Mouse (Mus musculus) erythroid progenitor cell, adult 5-6 weeks (primary cell): Measurements from ENCODE around the gene Cep162. TPM values are rescaled to one million over a fixed set of nuclear protein-coding genes. Genes with fewer than 3 reads are reported as not detected.

Experiments
- ATAC-seq: replicated peaks from 2 replicates; pipeline ENCODE4 v1.8.0; 2016; ENCODE audit warnings: moderate number of reproducible peaks, mild to moderate bottlenecking, moderate TSS enrichment, inconsistent platforms; ENCODE audit not compliant: poor library complexity, low FRiP score, severe bottlenecking
- total RNA-seq, 2 experiments: library from RNA; stranded (forward) in 1 of 2; stranded (reverse) in 1 of 2; fragments of 150-400 nt in 1 of 2; fragments of 186-747, 209-891 nt in 1 of 2; gene quantifications; 2 replicates each; pipeline versions ENCODE4 v1.2.3 to v1.2.4; 2015 to 2017; ENCODE audit warnings: low replicate concordance in 2 of 2

Gene Cep162
- total RNA-seq (2015; ENCODE audit: low replicate concordance) (10.5 and 14.1 TPM in 2 replicates), total RNA-seq (2017; ENCODE audit: low replicate concordance) (14.3 and 17.1 TPM in 2 replicates)

GRCm38 (mm10) chr9:87254903-87255695 lies at the start of gene Cep162:
Gene Cep162, minus strand, starts transcription at chr9:87255536.
- peak; percentile 96 for ATAC-seq

DNA sequence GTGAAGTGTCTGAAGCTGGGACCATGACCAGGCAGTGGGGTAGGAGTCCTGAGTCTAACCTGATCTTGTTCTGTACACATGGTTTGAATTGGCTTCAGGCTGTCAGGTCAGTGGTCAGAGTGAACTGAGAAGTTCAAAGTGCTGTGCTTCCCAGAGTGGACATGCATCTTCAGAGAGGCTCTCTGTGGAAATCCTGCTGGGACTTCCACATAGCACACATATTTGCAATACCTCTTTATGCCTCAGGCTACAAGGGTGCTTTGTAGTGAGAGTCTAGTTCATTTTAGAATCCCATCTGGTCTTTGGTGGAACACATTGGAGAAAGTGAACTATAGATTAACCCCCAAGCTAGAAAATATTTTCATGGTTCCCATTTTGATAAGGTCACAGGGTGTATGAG lies 47.9 kb upstream of the Cep162 start:
- ATAC-seq, result no peak

GRCm38 (mm10) chr9:87298900-87299299 lies 43.6 kb upstream of the Cep162 start:
- no peak for ATAC-seq

DNA sequence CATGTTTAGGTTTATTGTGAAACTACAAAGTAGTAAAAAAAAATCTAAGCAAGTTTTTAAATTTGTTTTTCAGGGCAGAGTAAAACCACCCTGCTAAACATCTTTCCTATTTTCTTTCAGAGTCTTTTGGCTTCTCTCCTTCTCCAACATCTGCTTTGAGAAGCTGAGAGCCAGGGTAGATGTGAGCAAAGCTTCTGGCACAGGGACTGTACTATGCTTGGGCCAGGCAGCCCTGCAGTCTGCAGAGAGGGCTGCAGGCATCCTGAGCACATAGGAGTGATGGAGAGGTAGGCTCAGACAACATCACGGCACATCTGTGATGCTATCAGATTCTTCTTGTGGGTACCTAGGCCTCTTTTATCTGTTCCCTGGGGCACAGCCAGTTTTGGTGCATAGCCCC lies 42.2 kb upstream of the Cep162 start:
- ATAC-seq, result no peak

DNA sequence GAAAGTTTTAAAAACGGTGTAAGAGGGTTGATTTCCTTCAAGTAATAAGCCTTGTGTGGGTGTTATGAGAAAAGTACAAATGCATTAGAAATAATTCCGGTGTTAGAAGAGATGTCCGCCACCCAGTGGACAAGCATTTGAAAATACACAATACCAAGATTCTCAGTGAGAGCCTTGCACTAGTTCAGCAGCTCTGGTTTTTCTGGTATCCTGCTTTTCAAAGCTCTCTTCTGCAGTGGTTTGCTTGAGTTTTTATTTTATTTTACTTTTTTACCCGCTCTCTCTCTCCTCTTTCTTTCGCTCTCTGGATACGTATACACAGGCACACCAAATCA lies 327 bp upstream of the Cep162 start:
- peak; percentile 83 for ATAC-seq

DNA sequence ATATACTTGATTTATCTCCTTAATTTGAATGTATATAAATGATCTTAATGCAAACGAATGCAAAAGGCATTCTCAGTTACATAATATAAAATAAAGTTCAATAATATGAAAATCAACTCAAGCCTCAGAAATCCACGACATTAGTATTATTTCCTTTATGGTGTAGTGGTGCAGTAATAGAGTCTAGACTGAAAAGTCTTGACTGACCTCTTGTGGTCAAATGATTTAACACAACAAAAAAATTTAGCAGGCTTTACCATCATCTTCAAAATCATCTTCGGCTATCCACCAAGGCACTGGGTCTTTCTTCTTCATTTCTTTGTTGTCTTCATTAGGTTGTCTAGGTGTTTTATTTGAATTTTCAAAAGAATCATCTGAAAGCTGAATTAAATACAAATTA lies 7.2 kb downstream of the Cep162 start:
- ATAC-seq, result no peak

DNA sequence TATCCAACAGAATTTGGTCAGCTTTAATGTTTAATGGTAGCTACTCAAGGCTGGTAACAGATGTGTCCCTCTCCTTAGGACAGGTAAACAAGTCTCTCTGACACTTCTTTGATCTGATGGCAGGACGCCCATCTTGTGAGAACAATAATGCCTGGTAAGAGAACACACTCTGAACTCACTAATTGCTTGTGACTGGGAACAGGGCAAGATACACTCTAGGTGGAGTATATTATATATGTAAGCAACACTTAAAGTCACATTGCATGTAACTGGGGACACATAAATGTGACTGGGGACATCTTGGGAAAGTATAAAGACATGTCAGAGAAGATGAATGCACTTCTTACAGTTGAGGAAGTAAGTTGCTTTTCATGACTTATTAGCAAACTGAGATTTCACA lies 7.7 kb downstream of the Cep162 start:
- ATAC-seq, result no peak

DNA sequence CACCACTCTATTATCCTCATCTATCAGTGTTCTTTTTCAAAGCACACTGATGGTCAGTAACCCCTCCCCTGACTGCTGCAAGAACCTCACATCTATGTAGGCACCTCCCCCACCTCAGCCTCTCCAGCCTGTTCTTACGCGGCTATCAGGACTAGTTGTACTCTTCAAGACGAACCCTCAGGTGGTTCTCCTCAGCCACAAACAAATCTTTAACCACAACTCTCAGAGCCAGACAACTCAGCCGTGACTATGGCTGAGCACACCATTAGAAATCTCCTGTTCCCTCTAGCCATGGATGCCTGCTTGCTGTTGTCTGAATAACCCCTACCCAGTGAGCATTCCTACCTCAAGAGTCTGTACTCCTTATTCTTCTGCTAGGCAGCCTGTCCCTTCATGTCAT lies 42.1 kb downstream of the Cep162 start:
- ATAC-seq, result no peak

- ATAC-seq, result no peak
Observed at GRCm38 (mm10) chr9:87210830-87211339, 44.5 kb downstream of the Cep162 start.

- no peak for ATAC-seq
Observed at GRCm38 (mm10) chr9:87202431-87202830, 52.9 kb downstream of the Cep162 start.

DNA sequence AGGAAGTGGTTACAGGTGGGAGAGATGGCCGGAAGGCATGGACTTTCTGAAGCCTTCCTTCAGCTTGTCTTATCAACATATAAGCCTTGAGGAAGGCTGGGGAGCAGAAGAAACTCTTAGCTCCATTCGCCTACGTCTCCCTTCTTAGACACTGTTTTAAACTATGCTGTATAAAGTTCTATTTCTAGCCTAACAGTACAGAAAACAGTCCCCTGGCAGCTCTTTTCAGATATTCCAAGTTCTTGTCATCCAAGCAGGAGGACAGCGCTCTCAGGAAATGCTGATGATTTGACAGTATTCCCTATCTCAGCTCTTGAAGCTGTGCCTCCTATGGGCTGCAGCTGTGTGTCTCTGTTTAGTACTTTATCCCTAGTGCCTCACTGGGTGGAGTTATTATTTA lies 54.4 kb downstream of the Cep162 start:
- no peak for ATAC-seq

DNA sequence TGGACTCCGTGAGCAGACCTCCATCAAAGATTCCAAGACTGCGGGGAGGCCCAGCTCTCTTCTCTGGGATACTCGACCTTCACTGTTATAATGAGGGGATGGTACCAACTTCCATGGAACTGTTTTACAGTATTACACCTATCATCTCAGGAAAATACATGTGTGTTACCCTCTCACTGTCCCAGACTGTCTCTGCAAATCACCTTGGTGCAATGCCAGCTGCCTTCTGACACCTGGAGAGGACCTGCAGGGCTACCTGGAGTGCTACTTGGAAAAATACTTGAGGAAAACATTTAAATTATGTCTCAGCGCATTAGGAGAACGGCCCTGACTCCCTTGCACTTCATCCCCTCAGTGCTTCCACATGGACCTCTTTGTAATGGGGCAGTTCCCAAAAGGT lies 54.9 kb downstream of the Cep162 start:
- ATAC-seq, result no peak

- no peak for ATAC-seq
Observed at GRCm38 (mm10) chr9:87198036-87198435, 57.3 kb downstream of the Cep162 start.

- no peak for ATAC-seq
Observed at GRCm38 (mm10) chr9:87197277-87197676, 58.1 kb downstream of the Cep162 start.

GRCm38 (mm10) chr9:87193721-87194120 lies 61.6 kb downstream of the Cep162 start:
- ATAC-seq, result no peak

- ATAC-seq, result no peak
Observed at GRCm38 (mm10) chr9:87187336-87187735, 68.0 kb downstream of the Cep162 start.

DNA sequence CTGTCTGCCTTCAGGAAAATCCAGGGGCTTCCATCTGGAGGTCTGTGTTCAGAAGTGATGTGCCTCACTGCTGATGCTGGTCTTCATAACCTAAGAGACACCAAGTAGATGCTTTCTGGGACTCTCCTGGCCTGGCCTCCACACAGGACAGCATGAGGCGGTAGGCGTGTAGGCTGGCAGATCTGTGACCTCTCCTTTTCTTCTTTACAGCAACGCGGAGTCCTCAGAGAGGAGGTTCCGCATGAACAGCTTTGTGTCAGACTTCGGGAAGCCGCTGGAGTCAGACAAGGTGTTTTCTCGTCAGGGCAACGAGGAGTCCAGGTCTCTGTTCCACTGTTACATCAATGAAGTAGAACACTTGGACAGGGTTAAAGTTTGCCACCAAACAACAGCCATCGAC lies 73.1 kb downstream of the Cep162 start:
- ATAC-seq, result no peak

DNA sequence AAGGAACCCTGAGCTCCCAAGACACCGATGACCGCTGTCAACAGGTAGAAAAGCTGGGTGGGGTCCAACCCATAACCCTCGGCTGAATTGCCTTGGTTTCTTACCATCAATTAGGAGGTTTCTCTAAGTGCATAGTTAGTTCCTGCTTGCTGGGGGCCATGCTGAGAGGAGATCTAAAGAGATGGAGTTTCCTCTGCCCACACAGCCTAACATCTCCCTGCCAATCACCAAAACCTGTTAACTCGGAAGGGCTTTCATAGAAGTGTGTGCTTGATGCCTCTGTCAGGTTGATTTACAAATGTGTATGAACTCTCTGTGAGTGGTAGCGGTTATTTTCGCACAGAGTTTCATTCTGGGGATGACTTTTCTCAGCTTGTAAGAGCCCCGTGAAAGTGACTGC lies 76.8 kb downstream of the Cep162 start:
- ATAC-seq, result no peak

- no peak for ATAC-seq
Observed at GRCm38 (mm10) chr9:87171517-87171916, 83.8 kb downstream of the Cep162 start.

DNA sequence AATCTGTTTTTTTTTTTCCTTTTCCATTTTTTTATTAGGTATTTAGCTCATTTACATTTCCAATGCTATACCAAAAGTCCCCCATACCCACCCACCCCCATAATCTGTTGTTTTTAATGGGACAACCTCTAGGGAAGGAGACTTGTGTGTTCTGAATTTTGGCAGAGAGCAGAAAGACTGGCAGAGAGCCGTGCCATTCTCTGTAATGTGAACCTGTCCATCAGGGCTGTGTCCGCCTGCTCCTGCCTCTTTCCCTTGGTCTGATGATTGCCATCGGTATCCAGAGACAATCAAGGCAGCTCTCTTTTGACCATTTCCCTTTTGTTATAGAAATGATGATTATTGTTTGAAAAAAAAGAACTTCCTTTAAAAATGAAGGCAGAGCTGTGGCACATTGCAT lies 84.4 kb downstream of the Cep162 start:
- no peak for ATAC-seq

- ATAC-seq, result no peak
Observed at GRCm38 (mm10) chr9:87169144-87169543, 86.2 kb downstream of the Cep162 start.

DNA sequence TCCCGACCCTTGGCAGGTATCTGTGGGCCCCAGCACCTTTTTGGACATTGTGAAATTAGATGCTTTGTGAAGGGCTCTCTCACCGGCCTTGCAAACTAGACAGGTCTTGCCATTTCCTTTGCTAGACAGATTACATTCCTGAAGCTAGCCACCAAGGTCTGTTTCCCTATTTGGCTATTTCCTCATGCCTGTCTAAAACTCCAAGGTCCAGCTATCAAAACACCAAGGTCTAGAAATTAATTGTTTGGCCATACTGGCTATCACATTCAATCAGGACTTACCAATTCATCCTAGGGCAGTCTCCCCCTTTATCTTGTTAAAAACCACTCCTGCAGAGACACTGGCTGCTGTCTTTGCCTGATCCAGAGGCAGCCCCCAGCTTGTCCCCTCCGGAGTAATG lies 87.3 kb downstream of the Cep162 start:
- no peak for ATAC-seq
